In the genomic region with DNA sequence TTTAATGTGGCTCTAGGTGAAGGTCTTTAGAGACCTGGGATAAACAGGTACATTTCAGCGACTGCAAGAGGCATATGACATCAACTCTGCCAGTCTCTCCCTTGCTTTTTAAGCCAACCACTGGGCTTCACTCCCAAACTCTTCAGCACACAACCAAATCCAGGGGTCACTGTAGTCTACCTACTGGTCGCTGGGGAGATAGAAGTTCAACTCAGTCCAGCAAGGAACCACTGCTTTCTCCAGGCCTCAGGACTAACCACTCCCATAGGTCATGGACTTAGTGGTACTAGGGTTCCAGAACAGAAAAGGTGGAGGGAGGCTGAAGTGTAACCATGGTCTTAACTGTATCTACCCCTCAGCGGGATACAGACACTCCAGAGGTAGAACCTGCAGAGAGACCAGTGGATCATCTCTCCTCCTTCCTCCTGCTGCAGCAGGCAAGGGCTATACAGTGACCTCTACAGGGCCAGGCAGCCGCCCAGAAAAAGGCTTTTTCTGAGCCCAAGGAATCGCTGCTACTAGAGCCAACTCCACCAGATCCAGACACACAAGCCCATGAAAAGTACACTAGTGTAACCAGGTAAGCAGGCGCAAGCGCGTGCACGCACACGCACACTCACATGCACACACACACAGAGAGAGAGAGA, we compare ENCODE assay signal across 8 mouse cellular contexts. TPM values are rescaled to one million over a fixed set of nuclear protein-coding genes. Genes with fewer than 3 reads are reported as not detected.
DNase-seq lines count a peak whose midpoint lies in the region; ATAC-seq and TF ChIP-seq lines count a peak whose summit lies in the region.

No protein-coding gene starts in this region.

- H3K27me3 ChIP-seq in kidney, adult 2 months (replicated peaks; ENCODE audit: control insufficient read depth, insufficient read depth, low read length), result no peaks in the 10 kb centered on the region
- peaks cover 53% of the 10 kb centered on the region for H3K27me3 ChIP-seq in embryonic facial prominence, embryonic 10.5 days (replicated peaks; ENCODE audit: low read depth, poor library complexity, severe bottlenecking)
- peaks cover 57% of the 10 kb centered on the region for H3K27me3 ChIP-seq in hindbrain, embryonic 13.5 days
- H3K27me3 ChIP-seq in midbrain, embryonic 13.5 days, result peaks cover 37% of the 10 kb centered on the region

- no peak for TF ChIP-seq POLR2A in kidney, adult 2 months (IDR thresholded peaks at IDR 0.05; ENCODE audit: low read depth, low read length)

- peak overlapping the region; percentile 91; the same call in 1 of the 2 replicates for H3K27ac ChIP-seq in kidney, adult 2 months (ENCODE audit: insufficient read depth, low read depth, low read length)
- 0 out of 2 replicates have a peak overlapping the region, but pooled peaks have one; percentile 87 for H3K27ac ChIP-seq in embryonic facial prominence, embryonic 10.5 days (replicated peaks)
- H3K27ac ChIP-seq in hindbrain, embryonic 13.5 days, result peak overlapping the region; percentile 15; the same call in 1 of the 2 replicates
- no peak overlapping the region for H3K27ac ChIP-seq in midbrain, embryonic 13.5 days

- no peak for ATAC-seq in hindbrain, embryonic 13.5 days (ENCODE audit: low FRiP score)
- no peak for ATAC-seq in midbrain, embryonic 13.5 days

- H3K4me3 ChIP-seq in kidney, adult 2 months (ENCODE audit: insufficient read depth, low read depth, low read length), result peak overlapping the region; percentile 91
- H3K4me3 ChIP-seq in embryonic facial prominence, embryonic 10.5 days, result peak overlapping the region; percentile 88
- H3K4me3 ChIP-seq in hindbrain, embryonic 13.5 days, result peak overlapping the region; percentile 72
- H3K4me3 ChIP-seq in midbrain, embryonic 13.5 days (replicated peaks), result peak overlapping the region; percentile 63

- no peak for DNase-seq in kidney, adult 2 months
- DNase-seq in kidney, adult 18-20 months, result no peak
- no peak for DNase-seq in embryonic facial prominence, embryonic 10.5 days (ENCODE audit: low spot score)
- no peak for DNase-seq in urinary bladder, postnatal 36 days (ENCODE audit: low spot score in 2 of 2)
- DNase-seq in layer of hippocampus, adult 18-20 months (ENCODE audit: low spot score in 2 of 2), result no peak
- DNase-seq in ovary, postnatal 10 days (ENCODE audit: low spot score), result no peak

- H3K9ac ChIP-seq in hindbrain, embryonic 13.5 days, result peak overlapping the region; percentile 90; the same call in 1 of the 2 replicates
- H3K9ac ChIP-seq in midbrain, embryonic 13.5 days (replicated peaks), result peak overlapping the region; percentile 25; the same call in 1 of the 2 replicates

- TF ChIP-seq CTCF in kidney, adult 2 months (conservative IDR thresholded peaks at IDR 0.05; ENCODE audit: insufficient read depth, insufficient read length, low read depth, low read length), result no peak

- H3K4me1 ChIP-seq in kidney, adult 2 months (ENCODE audit: control insufficient read depth, insufficient read depth, low read length), result peaks cover 8% of the 10 kb centered on the region; the same call in 1 of the 2 replicates
- H3K4me1 ChIP-seq in embryonic facial prominence, embryonic 10.5 days, result peaks cover 51% of the 10 kb centered on the region
- H3K4me1 ChIP-seq in hindbrain, embryonic 13.5 days (replicated peaks), result peaks cover 37% of the 10 kb centered on the region
- H3K4me1 ChIP-seq in midbrain, embryonic 13.5 days (replicated peaks), result peaks cover 13% of the 10 kb centered on the region

- H3K36me3 ChIP-seq in kidney, adult 2 months (ENCODE audit: control insufficient read depth, insufficient read depth, low read length), result no peaks in the 10 kb centered on the region
- peaks cover 5% of the 10 kb centered on the region; the same call in 1 of the 2 replicates for H3K36me3 ChIP-seq in embryonic facial prominence, embryonic 10.5 days (replicated peaks)
- no peaks in the 10 kb centered on the region for H3K36me3 ChIP-seq in hindbrain, embryonic 13.5 days
- no peaks in the 10 kb centered on the region for H3K36me3 ChIP-seq in midbrain, embryonic 13.5 days

- H3K9me3 ChIP-seq in embryonic facial prominence, embryonic 10.5 days, result no peaks in the 10 kb centered on the region
- H3K9me3 ChIP-seq in hindbrain, embryonic 13.5 days, result no peaks in the 10 kb centered on the region
- H3K9me3 ChIP-seq in midbrain, embryonic 13.5 days, result no peaks in the 10 kb centered on the region

- H3K4me2 ChIP-seq in hindbrain, embryonic 13.5 days, result peak overlapping the region; percentile 96
- H3K4me2 ChIP-seq in midbrain, embryonic 13.5 days (replicated peaks), result peak overlapping the region; percentile 94

- 59% methylated on average over 10 of the region's 10 CpGs for WGBS in kidney, adult 2 months
- WGBS in embryonic facial prominence, embryonic 10.5 days, result 72% methylated on average over 10 of the region's 10 CpGs
- WGBS in hindbrain, embryonic 13.5 days, result 72% methylated on average over 10 of the region's 10 CpGs
- 71% methylated on average over 10 of the region's 10 CpGs for WGBS in midbrain, embryonic 13.5 days

RNA-seq across cellular contexts. Expression of a gene that starts 1.3 kb away (rescaled TPM):
- 111 and 123 TPM in 2 replicates for polyA plus RNA-seq in kidney, adult 2 months (2012; rRNA removed)
- polyA plus RNA-seq in embryonic facial prominence, embryonic 10.5 days (2016; fragmentation: Nextera tagmentation; extraction: Ambion mirVana), result 31.7 and 37.3 TPM in 2 replicates
- polyA plus RNA-seq in hindbrain, embryonic 13.5 days (2015; fragmentation: Nextera tagmentation; extraction: Ambion mirVana), result 32.7 and 34.3 TPM in 2 replicates
- polyA plus RNA-seq in midbrain, embryonic 13.5 days (2015; fragmentation: Nextera tagmentation; extraction: Ambion mirVana), result 21.3 and 23.5 TPM in 2 replicates
- total RNA-seq in layer of hippocampus, adult 18-20 months (2021), result 10 to 100 TPM; 39.7 to 41.0 TPM

RNA-seq across cellular contexts. Expression of a gene that starts 9.4 kb away (rescaled TPM):
- not detected in 2 replicates for polyA plus RNA-seq in kidney, adult 2 months (2012; rRNA removed)
- polyA plus RNA-seq in embryonic facial prominence, embryonic 10.5 days (2016; fragmentation: Nextera tagmentation; extraction: Ambion mirVana), result not detected in 2 replicates
- not detected in 2 replicates for polyA plus RNA-seq in hindbrain, embryonic 13.5 days (2015; fragmentation: Nextera tagmentation; extraction: Ambion mirVana)
- polyA plus RNA-seq in midbrain, embryonic 13.5 days (2015; fragmentation: Nextera tagmentation; extraction: Ambion mirVana), result not detected in 2 replicates
- total RNA-seq in layer of hippocampus, adult 18-20 months (2021), result 1 to 10 TPM; 1.3 to 2.0 TPM

RNA-seq across cellular contexts. Expression of a gene that starts 16.4 kb away (rescaled TPM):
- polyA plus RNA-seq in kidney, adult 2 months (2012; rRNA removed), result 13.6 and 15.8 TPM in 2 replicates
- 22.4 and 27.3 TPM in 2 replicates for polyA plus RNA-seq in embryonic facial prominence, embryonic 10.5 days (2016; fragmentation: Nextera tagmentation; extraction: Ambion mirVana)
- polyA plus RNA-seq in hindbrain, embryonic 13.5 days (2015; fragmentation: Nextera tagmentation; extraction: Ambion mirVana), result 8.2 and 8.8 TPM in 2 replicates
- polyA plus RNA-seq in midbrain, embryonic 13.5 days (2015; fragmentation: Nextera tagmentation; extraction: Ambion mirVana), result 10.0 and 10.8 TPM in 2 replicates
- total RNA-seq in layer of hippocampus, adult 18-20 months (2021), result 1 to 10 TPM; 4.9 to 6.1 TPM

RNA-seq across cellular contexts. Expression of a gene that starts 16.4 kb away (rescaled TPM):
- polyA plus RNA-seq in kidney, adult 2 months (2012; rRNA removed), result 152 and 174 TPM in 2 replicates
- polyA plus RNA-seq in embryonic facial prominence, embryonic 10.5 days (2016; fragmentation: Nextera tagmentation; extraction: Ambion mirVana), result 70.2 and 70.4 TPM in 2 replicates
- polyA plus RNA-seq in hindbrain, embryonic 13.5 days (2015; fragmentation: Nextera tagmentation; extraction: Ambion mirVana), result 67.9 and 76.0 TPM in 2 replicates
- polyA plus RNA-seq in midbrain, embryonic 13.5 days (2015; fragmentation: Nextera tagmentation; extraction: Ambion mirVana), result 73.1 and 74.1 TPM in 2 replicates
- 100 to 1,000 TPM; 182 to 189 TPM for total RNA-seq in layer of hippocampus, adult 18-20 months (2021)

RNA-seq across cellular contexts. Expression of a gene that starts 20.6 kb away (rescaled TPM):
- 44.3 and 57.6 TPM in 2 replicates for polyA plus RNA-seq in kidney, adult 2 months (2012; rRNA removed)
- polyA plus RNA-seq in embryonic facial prominence, embryonic 10.5 days (2016; fragmentation: Nextera tagmentation; extraction: Ambion mirVana), result 29.0 and 30.4 TPM in 2 replicates
- 17.7 and 17.8 TPM in 2 replicates for polyA plus RNA-seq in hindbrain, embryonic 13.5 days (2015; fragmentation: Nextera tagmentation; extraction: Ambion mirVana)
- polyA plus RNA-seq in midbrain, embryonic 13.5 days (2015; fragmentation: Nextera tagmentation; extraction: Ambion mirVana), result 15.0 and 18.6 TPM in 2 replicates
- 10 to 100 TPM; 39.6 to 42.8 TPM for total RNA-seq in layer of hippocampus, adult 18-20 months (2021)
